Mouse (Mus musculus) neural tube, embryonic 14.5 days (tissue): ENCODE measurements around the gene Heatr5b. TPM values are rescaled to one million over a fixed set of nuclear protein-coding genes. Genes with fewer than 3 reads are reported as not detected.

Experiments used
- ATAC-seq: fragments of 200-750 bp; cut with Nextera tagmentation; 2 replicates; pipeline ENCODE4 v1.8.0; 2017; ENCODE audit warnings: low read depth, mild to moderate bottlenecking, moderate TSS enrichment, moderate library complexity
- H3K27ac ChIP-seq: fragments of 300-500 bp; sonication (generic); 2 replicates; pipeline ENCODE4 v1.5.1; 2014; ENCODE audit warnings: low read depth, mild to moderate bottlenecking, control low read depth, low read length, moderate library complexity, mixed read lengths
- H3K27me3 ChIP-seq: fragments of 300-500 bp; sonication (generic); 2 replicates; pipeline ENCODE4 v1.6.1; 2014; ENCODE audit warnings: low read length; ENCODE audit not compliant: control insufficient read depth, insufficient read depth
- H3K36me3 ChIP-seq: fragments of 300-500 bp; sonication (generic); 2 replicates; pipeline ENCODE4 v1.6.1; 2014; ENCODE audit warnings: low read length, mixed read lengths; ENCODE audit not compliant: control insufficient read depth, insufficient read depth
- H3K4me1 ChIP-seq: fragments of 300-500 bp; sonication (generic); 2 replicates; pipeline ENCODE4 v1.6.1; 2014; ENCODE audit warnings: low read length; ENCODE audit not compliant: control insufficient read depth, insufficient read depth
- H3K4me2 ChIP-seq: fragments of 300-500 bp; sonication (generic); 2 replicates; pipeline ENCODE4 v1.6.1; 2014; ENCODE audit warnings: mild to moderate bottlenecking, low read depth, low read length, control low read depth
- H3K4me3 ChIP-seq: fragments of 300-500 bp; sonication (generic); 2 replicates; pipeline ENCODE4 v1.5.1; 2014; ENCODE audit warnings: low read depth, low read length, control low read depth, mixed read lengths
- H3K9ac ChIP-seq: fragments of 300-500 bp; sonication (generic); replicated peaks from 2 replicates; pipeline ENCODE4 v1.6.1; 2014; ENCODE audit warnings: low read depth, mild to moderate bottlenecking, control low read depth, low read length, mixed read lengths
- H3K9me3 ChIP-seq: fragments of 300-500 bp; sonication (generic); 2 replicates; pipeline ENCODE4 v1.6.1; 2016; ENCODE audit warnings: low read length; ENCODE audit not compliant: control insufficient read depth
- WGBS: fragments of 180-500 bp; shearing (Covaris S2); extraction: QIAGEN DNeasy Blood & Tissue Kit; methylation state at CpG from one replicate; pipeline ENCODE4 v1.1.7; 2014; 5-methylcytosine and 5-hydroxymethylcytosine counted together
- polyA plus RNA-seq: library from polyadenylated mRNA; unstranded; fragments of >200 nt; fragmentation: Nextera tagmentation; extraction: Ambion mirVana; gene quantifications from 2 replicates; pipeline ENCODE4 v1.2.1, GENCODE M21; 2014

Gene Heatr5b
- polyA plus RNA-seq, 1 experiment from 2014 or later, result 19.4 TPM

- WGBS, result 93% methylated on average over 1 of the region's 1 CpGs
- Histone ChIP-seq H3K36me3 (peaks cover 9% of the 10 kb centered on the region; the same call in 1 of the 2 replicates), H3K9me3 (no peaks in the 10 kb centered on the region), H3K27me3 (no peaks in the 10 kb centered on the region), H3K27ac (no peak overlapping the region), H3K4me2 (no peak overlapping the region), H3K4me3 (no peak overlapping the region), H3K9ac (no peak overlapping the region), H3K4me1 (no peaks in the 10 kb centered on the region)
- no peak for ATAC-seq
Measured at GRCm38 (mm10) chr17:78778765-78779164, 56.4 kb downstream of the Heatr5b start.

GRCm38 (mm10) chr17:78772317-78772716, 62.8 kb downstream of the Heatr5b start:
- Histone ChIP-seq H3K36me3 (peaks cover 20% of the 10 kb centered on the region; the same call in 1 of the 2 replicates), H3K4me3 (no peak overlapping the region), H3K4me1 (no peaks in the 10 kb centered on the region), H3K27me3 (no peaks in the 10 kb centered on the region), H3K9ac (no peak overlapping the region), H3K9me3 (no peaks in the 10 kb centered on the region), H3K4me2 (no peak overlapping the region), H3K27ac (no peak overlapping the region)
- WGBS, result 95% methylated on average over 2 of the region's 2 CpGs
- no peak for ATAC-seq

- H3K27ac ChIP-seq, result no peak overlapping the region
- no peak overlapping the region for H3K9ac ChIP-seq
- no peaks in the 10 kb centered on the region for H3K4me1 ChIP-seq
- ATAC-seq, result no peak
- no peaks in the 10 kb centered on the region for H3K9me3 ChIP-seq
- 82% methylated on average over 7 of the region's 7 CpGs for WGBS
- H3K27me3 ChIP-seq, result no peaks in the 10 kb centered on the region
- no peak overlapping the region for H3K4me2 ChIP-seq
- no peak overlapping the region for H3K4me3 ChIP-seq
- peaks cover 28% of the 10 kb centered on the region; the same call in 1 of the 2 replicates for H3K36me3 ChIP-seq
Measured at GRCm38 (mm10) chr17:78770932-78771331, 64.2 kb downstream of the Heatr5b start.

GRCm38 (mm10) chr17:78769341-78769740, 65.8 kb downstream of the Heatr5b start:
- no peak for ATAC-seq
- 78% methylated on average over 3 of the region's 3 CpGs for WGBS
- no peak overlapping the region for H3K4me3 ChIP-seq
- no peaks in the 10 kb centered on the region for H3K27me3 ChIP-seq
- H3K27ac ChIP-seq, result no peak overlapping the region
- H3K9me3 ChIP-seq, result no peaks in the 10 kb centered on the region
- H3K4me1 ChIP-seq, result no peaks in the 10 kb centered on the region
- no peak overlapping the region for H3K4me2 ChIP-seq
- H3K36me3 ChIP-seq, result peaks cover 38% of the 10 kb centered on the region
- H3K9ac ChIP-seq, result no peak overlapping the region

- Histone ChIP-seq H3K4me2 (no peak overlapping the region), H3K4me3 (no peak overlapping the region), H3K9me3 (no peaks in the 10 kb centered on the region), H3K36me3 (peaks cover 42% of the 10 kb centered on the region), H3K27ac (no peak overlapping the region), H3K4me1 (no peaks in the 10 kb centered on the region), H3K9ac (no peak overlapping the region), H3K27me3 (no peaks in the 10 kb centered on the region)
- 76% methylated on average over 2 of the region's 2 CpGs for WGBS
- no peak for ATAC-seq
Measured at GRCm38 (mm10) chr17:78768937-78769336, 66.2 kb downstream of the Heatr5b start.

- peaks cover 37% of the 10 kb centered on the region for H3K36me3 ChIP-seq
- 70% methylated on average over 8 of the region's 8 CpGs for WGBS
- ATAC-seq, result no peak
Measured at GRCm38 (mm10) chr17:78767546-78767945, 67.6 kb downstream of the Heatr5b start.

GRCm38 (mm10) chr17:78766084-78766483, 69.1 kb downstream of the Heatr5b start:
- H3K27me3 ChIP-seq, result no peaks in the 10 kb centered on the region
- no peak overlapping the region for H3K4me3 ChIP-seq
- ATAC-seq, result no peak
- peaks cover 46% of the 10 kb centered on the region for H3K36me3 ChIP-seq
- no peaks in the 10 kb centered on the region for H3K4me1 ChIP-seq
- no peak overlapping the region for H3K9ac ChIP-seq
- no peaks in the 10 kb centered on the region for H3K9me3 ChIP-seq
- H3K27ac ChIP-seq, result no peak overlapping the region
- no peak overlapping the region for H3K4me2 ChIP-seq
- 88% methylated on average over 7 of the region's 7 CpGs for WGBS

More at GRCm38 (mm10) chr17:78767546-78767945, 67.6 kb downstream of the Heatr5b start:
- H3K27me3 ChIP-seq, result no peaks in the 10 kb centered on the region
- no peak overlapping the region for H3K27ac ChIP-seq
- no peaks in the 10 kb centered on the region for H3K9me3 ChIP-seq
- H3K4me1 ChIP-seq, result no peaks in the 10 kb centered on the region
- H3K4me2 ChIP-seq, result no peak overlapping the region
- no peak overlapping the region for H3K9ac ChIP-seq
- no peak overlapping the region for H3K4me3 ChIP-seq

- H3K9ac ChIP-seq, result no peak overlapping the region
- H3K36me3 ChIP-seq, result peaks cover 41% of the 10 kb centered on the region
- WGBS, result 92% methylated on average over 5 of the region's 5 CpGs
- no peaks in the 10 kb centered on the region for H3K4me1 ChIP-seq
- ATAC-seq, result no peak
- H3K9me3 ChIP-seq, result no peaks in the 10 kb centered on the region
- no peaks in the 10 kb centered on the region for H3K27me3 ChIP-seq
- no peak overlapping the region for H3K27ac ChIP-seq
- no peak overlapping the region for H3K4me3 ChIP-seq
- no peak overlapping the region for H3K4me2 ChIP-seq
Measured at GRCm38 (mm10) chr17:78763272-78763671, 71.9 kb downstream of the Heatr5b start.

- Histone ChIP-seq H3K4me1 (no peaks in the 10 kb centered on the region), H3K9me3 (no peaks in the 10 kb centered on the region), H3K27me3 (no peaks in the 10 kb centered on the region), H3K27ac (no peak overlapping the region), H3K4me2 (no peak overlapping the region), H3K36me3 (peaks cover 14% of the 10 kb centered on the region; the same call in 1 of the 2 replicates), H3K9ac (no peak overlapping the region), H3K4me3 (no peak overlapping the region)
- no peak for ATAC-seq
- WGBS, result 66% methylated on average over 17 of the region's 17 CpGs
Measured at GRCm38 (mm10) chr17:78752938-78753655, 82.1 kb downstream of the Heatr5b start.
